Mouse (Mus musculus): ENCODE measurements around the gene Jmjd1c. TPM values are rescaled to one million over a fixed set of nuclear protein-coding genes. Genes with fewer than 3 reads are reported as not detected.

Jmjd1c gene
- polyA plus RNA-seq, 1 experiment from 2014 or later: 15.0 TPM

GRCm38 (mm10) chr10:67116251-67116650 is 20.3 kb downstream of the Jmjd1c start:
- H3K36me3 ChIP-seq (replicated peaks; ENCODE audit: insufficient read depth, low read length): no peaks in the 10 kb centered on the region
- DNase-seq: no peak
- H3K4me1 ChIP-seq (ENCODE audit: insufficient read depth): peaks cover 19% of the 10 kb centered on the region
- 83% methylated on average over 8 of the region's 8 CpGs for WGBS (ENCODE audit: insufficient replicate concordance)
- no peak for ATAC-seq
- no peaks in the 10 kb centered on the region for H3K27me3 ChIP-seq (ENCODE audit: insufficient read depth, low read length)
- no peak overlapping the region for H3K4me2 ChIP-seq (ENCODE audit: low read depth, low read length)
- no peak overlapping the region for H3K9ac ChIP-seq (replicated peaks)
- H3K4me3 ChIP-seq (ENCODE audit: low read depth, low read length): no peak overlapping the region
- no peak for TF ChIP-seq CTCF (IDR thresholded peaks at IDR 0.05; ENCODE audit: low read depth)
- TF ChIP-seq EP300 (IDR thresholded peaks at IDR 0.05; ENCODE audit: low read depth): no peak
- H3K27ac ChIP-seq (ENCODE audit: low read depth): no peak overlapping the region
- no peaks in the 10 kb centered on the region for H3K9me3 ChIP-seq (ENCODE audit: low read length)

GRCm38 (mm10) chr10:67119291-67119690 is 23.4 kb downstream of the Jmjd1c start:
- DNase-seq: no peak
- Histone ChIP-seq H3K36me3 (replicated peaks; ENCODE audit: insufficient read depth, low read length) (no peaks in the 10 kb centered on the region), H3K9me3 (ENCODE audit: low read length) (no peaks in the 10 kb centered on the region), H3K4me3 (ENCODE audit: low read depth, low read length) (no peak overlapping the region), H3K4me2 (ENCODE audit: low read depth, low read length) (no peak overlapping the region), H3K9ac (replicated peaks) (no peak overlapping the region), H3K27me3 (ENCODE audit: insufficient read depth, low read length) (no peaks in the 10 kb centered on the region), H3K27ac (ENCODE audit: low read depth) (no peak overlapping the region), H3K4me1 (ENCODE audit: insufficient read depth) (peaks cover 16% of the 10 kb centered on the region)
- peak; percentile 25; the same call in 1 of the 2 replicates for ATAC-seq
- TF ChIP-seq EP300 (IDR thresholded peaks at IDR 0.05; ENCODE audit: low read depth) (no peak), CTCF (IDR thresholded peaks at IDR 0.05; ENCODE audit: low read depth) (no peak)
- WGBS (ENCODE audit: insufficient replicate concordance): 67% methylated on average over 7 of the region's 7 CpGs

DNA sequence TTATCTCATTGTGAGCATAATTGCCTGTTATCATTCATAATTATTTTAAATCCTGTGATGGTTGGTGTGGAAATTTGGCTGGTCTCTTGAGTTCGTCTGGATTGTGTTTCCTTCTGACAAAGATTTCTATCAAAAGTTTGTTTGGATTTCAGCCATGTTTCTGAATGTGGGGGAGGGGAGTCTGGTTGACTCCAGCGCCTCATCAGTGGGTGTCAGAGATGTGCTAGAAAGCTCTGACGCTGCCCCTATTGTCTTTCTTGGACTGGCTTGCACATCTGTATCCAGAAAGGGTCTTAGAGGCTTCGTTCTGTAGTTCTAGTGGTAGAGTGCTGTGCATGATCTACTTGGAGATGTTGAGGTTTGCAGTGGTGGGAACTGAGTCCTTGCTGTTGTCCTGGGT is 24.3 kb downstream of the Jmjd1c start:
- Histone ChIP-seq H3K4me2 (ENCODE audit: low read depth, low read length) (no peak overlapping the region), H3K4me3 (ENCODE audit: low read depth, low read length) (no peak overlapping the region), H3K4me1 (ENCODE audit: insufficient read depth) (peaks cover 12% of the 10 kb centered on the region), H3K9ac (replicated peaks) (no peak overlapping the region), H3K36me3 (replicated peaks; ENCODE audit: insufficient read depth, low read length) (no peaks in the 10 kb centered on the region), H3K27ac (ENCODE audit: low read depth) (no peak overlapping the region), H3K9me3 (ENCODE audit: low read length) (no peaks in the 10 kb centered on the region), H3K27me3 (ENCODE audit: insufficient read depth, low read length) (no peaks in the 10 kb centered on the region)
- no peak for DNase-seq
- ATAC-seq: no peak
- TF ChIP-seq EP300 (IDR thresholded peaks at IDR 0.05; ENCODE audit: low read depth) (no peak), CTCF (IDR thresholded peaks at IDR 0.05; ENCODE audit: low read depth) (no peak)
- 69% methylated on average over 4 of the region's 4 CpGs for WGBS (ENCODE audit: insufficient replicate concordance)

- no peaks in the 10 kb centered on the region for H3K27me3 ChIP-seq (ENCODE audit: insufficient read depth, low read length)
- no peak overlapping the region for H3K9ac ChIP-seq (replicated peaks)
- H3K4me1 ChIP-seq (ENCODE audit: insufficient read depth): peaks cover 11% of the 10 kb centered on the region
- ATAC-seq: no peak
- no peak for TF ChIP-seq CTCF (IDR thresholded peaks at IDR 0.05; ENCODE audit: low read depth)
- TF ChIP-seq EP300 (IDR thresholded peaks at IDR 0.05; ENCODE audit: low read depth): no peak
- no peak overlapping the region for H3K27ac ChIP-seq (ENCODE audit: low read depth)
- WGBS (ENCODE audit: insufficient replicate concordance): 92% methylated on average over 2 of the region's 2 CpGs
- H3K4me2 ChIP-seq (ENCODE audit: low read depth, low read length): no peak overlapping the region
- no peak for DNase-seq
- H3K9me3 ChIP-seq (ENCODE audit: low read length): no peaks in the 10 kb centered on the region
- no peak overlapping the region for H3K4me3 ChIP-seq (ENCODE audit: low read depth, low read length)
- no peaks in the 10 kb centered on the region for H3K36me3 ChIP-seq (replicated peaks; ENCODE audit: insufficient read depth, low read length)
Measured at GRCm38 (mm10) chr10:67120640-67121039, 24.7 kb downstream of the Jmjd1c start.

- no peak for DNase-seq
- Histone ChIP-seq H3K4me1 (ENCODE audit: insufficient read depth) (peaks cover 13% of the 10 kb centered on the region), H3K27ac (ENCODE audit: low read depth) (no peak overlapping the region), H3K36me3 (replicated peaks; ENCODE audit: insufficient read depth, low read length) (no peaks in the 10 kb centered on the region), H3K4me2 (ENCODE audit: low read depth, low read length) (peak overlapping the region; percentile 19; the same call in 1 of the 2 replicates), H3K27me3 (ENCODE audit: insufficient read depth, low read length) (peaks cover 2% of the 10 kb centered on the region; the same call in 1 of the 2 replicates), H3K4me3 (ENCODE audit: low read depth, low read length) (no peak overlapping the region), H3K9ac (replicated peaks) (no peak overlapping the region), H3K9me3 (ENCODE audit: low read length) (no peaks in the 10 kb centered on the region)
- WGBS (ENCODE audit: insufficient replicate concordance): 28% methylated on average over 2 of the region's 2 CpGs
- TF ChIP-seq CTCF (IDR thresholded peaks at IDR 0.05; ENCODE audit: low read depth) (no peak), EP300 (IDR thresholded peaks at IDR 0.05; ENCODE audit: low read depth) (no peak)
- no peak for ATAC-seq
Measured at GRCm38 (mm10) chr10:67123756-67124155, 27.8 kb downstream of the Jmjd1c start.

DNA sequence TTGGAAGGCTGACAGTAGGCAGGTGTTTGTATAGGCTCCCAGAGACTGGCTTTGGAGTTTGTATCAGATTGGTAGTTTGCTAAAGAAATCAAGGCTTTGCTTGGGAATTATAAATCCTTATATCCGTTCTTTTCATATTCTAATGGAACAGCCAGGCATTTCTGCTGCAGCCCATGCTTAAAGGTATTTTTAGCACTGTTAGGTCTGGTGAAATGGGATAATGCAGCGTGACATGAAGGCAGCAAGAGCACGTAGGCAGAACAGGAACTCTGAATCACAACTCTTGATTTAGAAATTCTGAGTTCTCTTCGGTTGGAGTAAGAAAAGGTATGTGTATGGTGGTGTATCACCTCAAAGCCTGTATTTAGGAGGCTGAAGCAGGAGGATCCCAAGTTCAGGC is 28.2 kb downstream of the Jmjd1c start:
- Histone ChIP-seq H3K9ac (replicated peaks) (no peak overlapping the region), H3K4me3 (ENCODE audit: low read depth, low read length) (no peak overlapping the region), H3K27ac (ENCODE audit: low read depth) (no peak overlapping the region), H3K4me2 (ENCODE audit: low read depth, low read length) (peak overlapping the region; percentile 19; the same call in 1 of the 2 replicates), H3K27me3 (ENCODE audit: insufficient read depth, low read length) (peaks cover 2% of the 10 kb centered on the region; the same call in 1 of the 2 replicates), H3K36me3 (replicated peaks; ENCODE audit: insufficient read depth, low read length) (no peaks in the 10 kb centered on the region), H3K9me3 (ENCODE audit: low read length) (no peaks in the 10 kb centered on the region), H3K4me1 (ENCODE audit: insufficient read depth) (peaks cover 13% of the 10 kb centered on the region)
- TF ChIP-seq EP300 (IDR thresholded peaks at IDR 0.05; ENCODE audit: low read depth): no peak
- TF ChIP-seq CTCF (IDR thresholded peaks at IDR 0.05; ENCODE audit: low read depth): no peak
- 67% methylated on average over 4 of the region's 4 CpGs for WGBS (ENCODE audit: insufficient replicate concordance)
- no peak for ATAC-seq
- no peak for DNase-seq

Measured in liver, postnatal 0 days (tissue).